Mouse (Mus musculus) ES-Bruce4 (cell line): ENCODE measurements around the gene Schip1.

Experiments used
- CTCF ChIP-seq: IDR thresholded peaks from one replicate; pipeline ENCODE4 v1.8.1; 2011; ENCODE audit warnings: low read depth, low read length
- EP300 ChIP-seq: IDR thresholded peaks from 2 replicates; pipeline ENCODE4 v1.6.1; 2011; ENCODE audit warnings: low read depth, low read length; ENCODE audit not compliant: insufficient read depth
- POLR2A ChIP-seq: IDR thresholded peaks from one replicate; pipeline ENCODE4 v1.8.1; 2011; ENCODE audit warnings: low read length; ENCODE audit not compliant: insufficient read depth

GRCm38 (mm10) chr3:68085024-68085423 is 20.4 kb downstream of the Schip1 start:
- no peak for TF ChIP-seq CTCF
- no peak for TF ChIP-seq EP300
- TF ChIP-seq POLR2A = no peak
